ENCODE assay signal across 21 mouse cellular contexts in genomic region chr3:103470586-103471400, GRCm38 (mm10).
"Had no signal": no experiment of that assay in that cellular context is flagged by ENCODE, and none has a peak within 500 bp of the region (broad histone marks: within the 10 kb centered on the region; RNA-seq: fewer than 3 reads in every experiment).

No protein-coding gene starts in this region.

- H3K4me3 ChIP-seq: limb, embryonic 13.5 days; megakaryocyte, embryonic 14.5 days; midbrain, embryonic 10.5 days; midbrain, embryonic 13.5 days; myocyte; neural tube, embryonic 13.5 days had no signal

- H3K9ac ChIP-seq: limb, embryonic 13.5 days; liver, embryonic 14.5 days; liver, postnatal 0 days; lung, embryonic 14.5 days; midbrain, embryonic 13.5 days; neural tube, embryonic 13.5 days had no signal

- ATAC-seq: intestine, embryonic 16.5 days; liver, postnatal 0 days; lung, postnatal 0 days; midbrain, embryonic 13.5 days; midbrain, embryonic 16.5 days had no signal

- H3K36me3 ChIP-seq: limb, embryonic 13.5 days; midbrain, embryonic 10.5 days; midbrain, embryonic 13.5 days; neural tube, embryonic 13.5 days had no signal

- H3K4me1 ChIP-seq: midbrain, embryonic 13.5 days had no signal

- H3K27me3 ChIP-seq: limb, embryonic 13.5 days; midbrain, embryonic 13.5 days; neural tube, embryonic 13.5 days had no signal

- H3K4me2 ChIP-seq: limb, embryonic 13.5 days; liver, embryonic 11.5 days; lung, embryonic 14.5 days; midbrain, embryonic 13.5 days; neural tube, embryonic 13.5 days had no signal

- DNase-seq: kidney, adult 18-20 months; kidney, postnatal 14 days; left cerebral cortex, postnatal 4 days; liver, postnatal 0 days; lung, embryonic 14.5 days; lung, postnatal 36 days; retina, postnatal 1 day; right cerebral cortex, postnatal 25 days; spleen, adult 18-20 months; thymus, postnatal 25 days had no signal

- H3K9me3 ChIP-seq: limb, embryonic 13.5 days; midbrain, embryonic 10.5 days; midbrain, embryonic 13.5 days; neural tube, embryonic 13.5 days had no signal

- H3K27ac ChIP-seq: limb, embryonic 13.5 days; liver, embryonic 14.5 days; midbrain, embryonic 10.5 days; midbrain, embryonic 13.5 days; neural tube, embryonic 13.5 days had no signal
